In the genomic region with DNA sequence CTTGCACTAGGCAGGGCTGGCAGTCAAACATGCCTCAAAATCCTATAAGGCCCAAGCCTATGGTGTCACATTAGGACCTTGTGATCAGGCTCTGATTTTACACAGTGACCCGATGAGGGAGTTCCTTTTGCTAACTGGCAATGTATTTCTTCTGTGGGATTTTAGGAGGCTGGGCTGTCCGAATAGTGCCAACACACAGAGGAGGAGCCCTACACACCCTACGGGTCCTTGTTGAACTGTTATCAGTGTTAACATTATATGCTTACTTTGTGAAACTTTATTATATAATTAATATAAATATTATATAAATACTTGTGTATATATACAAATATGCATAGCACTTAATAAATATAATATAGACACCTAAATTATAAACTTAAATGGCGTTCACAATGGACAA, we compare ENCODE assay signal across 14 mouse cellular contexts.
"Had no signal": no experiment of that assay in that cellular context is flagged by ENCODE, and none has a peak within 500 bp of the region (broad histone marks: within the 10 kb centered on the region; RNA-seq: fewer than 3 reads in every experiment).

No protein-coding gene starts in this region.

- H3K27me3 ChIP-seq: limb, embryonic 13.5 days; neural tube, embryonic 15.5 days had no signal

- H3K27ac ChIP-seq: kidney, postnatal 0 days; limb, embryonic 13.5 days; neural tube, embryonic 15.5 days had no signal

- H3K36me3 ChIP-seq: limb, embryonic 13.5 days; neural tube, embryonic 15.5 days had no signal

- H3K4me1 ChIP-seq: limb, embryonic 13.5 days; neural tube, embryonic 15.5 days had no signal

- H3K4me2 ChIP-seq: limb, embryonic 13.5 days; neural tube, embryonic 15.5 days had no signal

- H3K4me3 ChIP-seq: limb, embryonic 13.5 days; myocyte; neural tube, embryonic 15.5 days had no signal

- H3K9ac ChIP-seq: limb, embryonic 13.5 days; neural tube, embryonic 15.5 days had no signal

- H3K9me3 ChIP-seq: limb, embryonic 13.5 days; neural tube, embryonic 15.5 days had no signal

- DNase-seq: kidney, adult 11 months; kidney, adult 9 months; kidney, postnatal 36 days; left cerebral cortex, postnatal 4 days; lung, adult 18-20 months; lung, postnatal 36 days; midbrain, embryonic 14.5 days; right cerebral cortex, adult 18-20 months; right cerebral cortex, postnatal 25 days; thymus, postnatal 36 days had no signal
